Mouse (Mus musculus): Measurements from ENCODE around the gene 2900011O08Rik.

DNA sequence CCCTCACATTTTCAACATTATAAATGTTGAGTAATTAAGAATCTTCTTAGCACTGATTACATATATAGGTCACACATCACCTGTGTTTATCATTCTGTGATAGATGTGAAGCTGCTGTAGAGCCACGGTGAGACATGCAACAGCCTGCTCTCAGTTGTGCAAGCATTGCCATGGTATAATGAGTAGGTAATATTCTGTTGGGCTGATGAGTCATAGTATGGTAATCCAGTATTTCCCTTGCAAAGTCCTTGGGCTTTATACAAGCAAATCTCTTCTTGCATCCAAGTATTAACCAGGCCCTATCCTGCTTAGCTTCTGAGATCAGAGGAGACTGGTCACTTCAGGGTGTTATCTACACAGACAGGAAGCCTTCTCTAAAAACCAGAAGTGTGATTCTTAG is 17.3 kb upstream of the 2900011O08Rik start:
- TF ChIP-seq CTCF (IDR thresholded peaks at IDR 0.05; ENCODE audit: extremely low read depth, insufficient read depth, insufficient read length, insufficient replicate concordance), result no peak
- TF ChIP-seq POLR2A (IDR thresholded peaks at IDR 0.05; ENCODE audit: low read depth, low read length), result no peak

All from spleen, adult 2 months (tissue).